Mouse (Mus musculus) cerebellum, postnatal 36 days (tissue): ENCODE measurements at regions not wholly inside any gene's neighbourhood (a gene's known extent, or its start where the extent isn't known, plus 50 kb on each side); places are given as distances from the start of the nearest gene placed in this dataset.
"Not testable (repeated sequence)": the region's sequence is repeated elsewhere in the genome, so short reads cannot be mapped to it uniquely, and the experiment has no call there.

ENCODE experiments used
- DNase-seq, 2 experiments: peaks; one replicate each; pipeline ENCODE4 v3.0.0; 2021 to 2022; ENCODE audit warnings: mixed read lengths in 2 of 2

- DNase-seq: no peak
These were observed 697.8 kb upstream of the Got2 start for GRCm38 (mm10) chr8:96586129-96586528.

GRCm38 (mm10) chr8:96552512-96552911 lies 664.2 kb upstream of the Got2 start:
- DNase-seq: no peak

- no peak for DNase-seq
These were observed 662.1 kb upstream of the Got2 start for GRCm38 (mm10) chr8:96550408-96550807.

- no peak for DNase-seq
These were observed 660.3 kb upstream of the Got2 start for GRCm38 (mm10) chr8:96548663-96549062.

- no peak for DNase-seq
These were observed 659.8 kb upstream of the Got2 start for GRCm38 (mm10) chr8:96548187-96548586.

- no peak for DNase-seq
These were observed 653.9 kb upstream of the Got2 start for GRCm38 (mm10) chr8:96542215-96542614.

- DNase-seq: no peak
These were observed 610.5 kb upstream of the Got2 start for GRCm38 (mm10) chr8:96498854-96499253.

- no peak for DNase-seq
These were observed 607.1 kb upstream of the Got2 start for GRCm38 (mm10) chr8:96495406-96495805.

GRCm38 (mm10) chr8:96489804-96490203 lies 601.5 kb upstream of the Got2 start:
- no peak for DNase-seq

- DNase-seq: peak in 1 of 2 experiments; percentile 1
These were observed 600.5 kb upstream of the Got2 start for GRCm38 (mm10) chr8:96488741-96489453.

- DNase-seq: no peak
These were observed 567.6 kb upstream of the Got2 start for GRCm38 (mm10) chr8:96455915-96456314.

- DNase-seq: no peak
These were observed 567.0 kb upstream of the Got2 start for GRCm38 (mm10) chr8:96455336-96455735.

GRCm38 (mm10) chr8:96429708-96430107 lies 541.4 kb upstream of the Got2 start:
- DNase-seq: no peak

GRCm38 (mm10) chr8:96426900-96427299 lies 538.6 kb upstream of the Got2 start:
- DNase-seq: no peak

GRCm38 (mm10) chr8:96409601-96410000 lies 521.3 kb upstream of the Got2 start:
- no peak for DNase-seq

GRCm38 (mm10) chr8:96404549-96405145 lies 516.3 kb upstream of the Got2 start:
- no peak for DNase-seq

- DNase-seq: no peak
These were observed 515.3 kb upstream of the Got2 start for GRCm38 (mm10) chr8:96403669-96404068.

GRCm38 (mm10) chr8:96399381-96399780 lies 511.0 kb upstream of the Got2 start:
- not testable (repeated sequence) for DNase-seq

- DNase-seq: no peak
These were observed 504.7 kb upstream of the Got2 start for GRCm38 (mm10) chr8:96393024-96393423.

- DNase-seq: no peak
These were observed 500.9 kb upstream of the Got2 start for GRCm38 (mm10) chr8:96389251-96389650.

GRCm38 (mm10) chr8:96370500-96370899 lies 482.2 kb upstream of the Got2 start:
- no peak for DNase-seq

GRCm38 (mm10) chr8:96362853-96363445 lies 474.6 kb upstream of the Got2 start:
- DNase-seq: no peak

GRCm38 (mm10) chr8:96350531-96351069 lies 462.3 kb upstream of the Got2 start:
- peak; percentile 74 to 75 for DNase-seq

- DNase-seq: no peak
These were observed 461.2 kb upstream of the Got2 start for GRCm38 (mm10) chr8:96349503-96349902.
